Mouse (Mus musculus): Measurements from ENCODE around the gene Trpm1. TPM values are rescaled to one million over a fixed set of nuclear protein-coding genes. Genes with fewer than 3 reads are reported as not detected.

Trpm1 gene
- polyA plus RNA-seq, 1 experiment from 2014 or later, result not detected

- Histone ChIP-seq H3K4me1 (ENCODE audit: insufficient read depth, low read depth, low read length) (peaks cover 8% of the 10 kb centered on the region; the same call in 1 of the 2 replicates), H3K27me3 (replicated peaks; ENCODE audit: insufficient read depth, low read length) (no peaks in the 10 kb centered on the region), H3K9ac (replicated peaks; ENCODE audit: low read depth) (no peak overlapping the region), H3K4me3 (ENCODE audit: low read depth, low read length) (no peak overlapping the region), H3K9me3 (ENCODE audit: low read length) (no peaks in the 10 kb centered on the region), H3K36me3 (ENCODE audit: insufficient read depth, low read length) (no peaks in the 10 kb centered on the region), H3K4me2 (replicated peaks; ENCODE audit: low read depth, low read length) (no peak overlapping the region), H3K27ac (ENCODE audit: low read length) (no peak overlapping the region)
- no peak for TF ChIP-seq CTCF (IDR thresholded peaks at IDR 0.05)
- TF ChIP-seq EP300 (IDR thresholded peaks at IDR 0.05), result no peak
- ATAC-seq (peak; percentile 34), DNase-seq (ENCODE audit: low spot score) (peak; percentile 43)
- 51% methylated on average over 7 of the region's 7 CpGs for WGBS
Measured at GRCm38 (mm10) chr7:64161990-64162389, 8.4 kb downstream of the Trpm1 start.

- ATAC-seq, result no peak
- Histone ChIP-seq H3K27ac (ENCODE audit: low read length) (no peak overlapping the region), H3K27me3 (replicated peaks; ENCODE audit: insufficient read depth, low read length) (no peaks in the 10 kb centered on the region), H3K9me3 (ENCODE audit: low read length) (no peaks in the 10 kb centered on the region), H3K36me3 (ENCODE audit: insufficient read depth, low read length) (no peaks in the 10 kb centered on the region), H3K9ac (replicated peaks; ENCODE audit: low read depth) (no peak overlapping the region), H3K4me3 (ENCODE audit: low read depth, low read length) (no peak overlapping the region), H3K4me1 (ENCODE audit: insufficient read depth, low read depth, low read length) (peaks cover 4% of the 10 kb centered on the region; the same call in 1 of the 2 replicates), H3K4me2 (replicated peaks; ENCODE audit: low read depth, low read length) (no peak overlapping the region)
- DNase-seq (ENCODE audit: low spot score), result no peak
- 90% methylated on average over 3 of the region's 3 CpGs for WGBS
- no peak for TF ChIP-seq CTCF (IDR thresholded peaks at IDR 0.05)
- no peak for TF ChIP-seq EP300 (IDR thresholded peaks at IDR 0.05)
Measured at GRCm38 (mm10) chr7:64163086-64163485, 9.5 kb downstream of the Trpm1 start.

GRCm38 (mm10) chr7:64163890-64164289, 10.3 kb downstream of the Trpm1 start:
- Histone ChIP-seq H3K4me1 (ENCODE audit: insufficient read depth, low read depth, low read length) (peaks cover 4% of the 10 kb centered on the region; the same call in 1 of the 2 replicates), H3K4me3 (ENCODE audit: low read depth, low read length) (no peak overlapping the region), H3K36me3 (ENCODE audit: insufficient read depth, low read length) (no peaks in the 10 kb centered on the region), H3K9ac (replicated peaks; ENCODE audit: low read depth) (no peak overlapping the region), H3K27me3 (replicated peaks; ENCODE audit: insufficient read depth, low read length) (no peaks in the 10 kb centered on the region), H3K9me3 (ENCODE audit: low read length) (no peaks in the 10 kb centered on the region), H3K4me2 (replicated peaks; ENCODE audit: low read depth, low read length) (no peak overlapping the region), H3K27ac (ENCODE audit: low read length) (no peak overlapping the region)
- 82% methylated on average over 1 of the region's 1 CpGs for WGBS
- no peak for TF ChIP-seq EP300 (IDR thresholded peaks at IDR 0.05)
- no peak for TF ChIP-seq CTCF (IDR thresholded peaks at IDR 0.05)
- ATAC-seq, result no peak
- no peak for DNase-seq (ENCODE audit: low spot score)

- Histone ChIP-seq H3K27ac (ENCODE audit: low read length) (no peak overlapping the region), H3K27me3 (replicated peaks; ENCODE audit: insufficient read depth, low read length) (no peaks in the 10 kb centered on the region), H3K9ac (replicated peaks; ENCODE audit: low read depth) (no peak overlapping the region), H3K36me3 (ENCODE audit: insufficient read depth, low read length) (no peaks in the 10 kb centered on the region), H3K4me2 (replicated peaks; ENCODE audit: low read depth, low read length) (no peak overlapping the region), H3K4me1 (ENCODE audit: insufficient read depth, low read depth, low read length) (no peaks in the 10 kb centered on the region; the same call in 1 of the 2 replicates), H3K4me3 (ENCODE audit: low read depth, low read length) (no peak overlapping the region), H3K9me3 (ENCODE audit: low read length) (no peaks in the 10 kb centered on the region)
- ATAC-seq (peak; percentile 31), DNase-seq (ENCODE audit: low spot score) (peak; percentile 49)
- peak; percentile 81 for TF ChIP-seq CTCF (IDR thresholded peaks at IDR 0.05)
- no peak for TF ChIP-seq EP300 (IDR thresholded peaks at IDR 0.05)
- 58% methylated on average over 3 of the region's 3 CpGs for WGBS
Measured at GRCm38 (mm10) chr7:64164997-64165396, 11.4 kb downstream of the Trpm1 start.

GRCm38 (mm10) chr7:64166025-64166424, 12.4 kb downstream of the Trpm1 start:
- no peaks in the 10 kb centered on the region for H3K4me1 ChIP-seq (ENCODE audit: insufficient read depth, low read depth, low read length)
- ATAC-seq, result no peak
- H3K9ac ChIP-seq (replicated peaks; ENCODE audit: low read depth), result no peak overlapping the region
- 73% methylated on average over 3 of the region's 3 CpGs for WGBS
- H3K36me3 ChIP-seq (ENCODE audit: insufficient read depth, low read length), result no peaks in the 10 kb centered on the region
- TF ChIP-seq EP300 (IDR thresholded peaks at IDR 0.05), result no peak
- no peak for TF ChIP-seq CTCF (IDR thresholded peaks at IDR 0.05)
- no peak overlapping the region for H3K4me3 ChIP-seq (ENCODE audit: low read depth, low read length)
- peak overlapping the region; percentile 11 for H3K27ac ChIP-seq (ENCODE audit: low read length)
- H3K27me3 ChIP-seq (replicated peaks; ENCODE audit: insufficient read depth, low read length), result no peaks in the 10 kb centered on the region
- H3K4me2 ChIP-seq (replicated peaks; ENCODE audit: low read depth, low read length), result no peak overlapping the region
- no peaks in the 10 kb centered on the region for H3K9me3 ChIP-seq (ENCODE audit: low read length)
- no peak for DNase-seq (ENCODE audit: low spot score)

GRCm38 (mm10) chr7:64166724-64167123, 13.1 kb downstream of the Trpm1 start:
- Histone ChIP-seq H3K9me3 (ENCODE audit: low read length) (no peaks in the 10 kb centered on the region), H3K4me3 (ENCODE audit: low read depth, low read length) (no peak overlapping the region), H3K9ac (replicated peaks; ENCODE audit: low read depth) (no peak overlapping the region), H3K36me3 (ENCODE audit: insufficient read depth, low read length) (no peaks in the 10 kb centered on the region), H3K4me1 (ENCODE audit: insufficient read depth, low read depth, low read length) (no peaks in the 10 kb centered on the region), H3K27ac (ENCODE audit: low read length) (peak overlapping the region; percentile 11; the same call in 1 of the 2 replicates), H3K4me2 (replicated peaks; ENCODE audit: low read depth, low read length) (no peak overlapping the region), H3K27me3 (replicated peaks; ENCODE audit: insufficient read depth, low read length) (no peaks in the 10 kb centered on the region)
- DNase-seq (ENCODE audit: low spot score) (peak; percentile 89), ATAC-seq (peak; percentile 85)
- no peak for TF ChIP-seq CTCF (IDR thresholded peaks at IDR 0.05)
- TF ChIP-seq EP300 (IDR thresholded peaks at IDR 0.05), result 0 out of 2 replicates have a peak, but pooled peaks have one; percentile 16

GRCm38 (mm10) chr7:64179310-64179709, 25.7 kb downstream of the Trpm1 start:
- Histone ChIP-seq H3K9me3 (ENCODE audit: low read length) (no peaks in the 10 kb centered on the region), H3K4me2 (replicated peaks; ENCODE audit: low read depth, low read length) (no peak overlapping the region), H3K36me3 (ENCODE audit: insufficient read depth, low read length) (no peaks in the 10 kb centered on the region), H3K27ac (ENCODE audit: low read length) (no peak overlapping the region), H3K4me1 (ENCODE audit: insufficient read depth, low read depth, low read length) (no peaks in the 10 kb centered on the region), H3K9ac (replicated peaks; ENCODE audit: low read depth) (no peak overlapping the region), H3K4me3 (ENCODE audit: low read depth, low read length) (no peak overlapping the region), H3K27me3 (replicated peaks; ENCODE audit: insufficient read depth, low read length) (no peaks in the 10 kb centered on the region)
- peak; percentile 84 for ATAC-seq
- WGBS, result 70% methylated on average over 4 of the region's 4 CpGs
- TF ChIP-seq EP300 (IDR thresholded peaks at IDR 0.05) (peak; percentile 41; the same call in 1 of the 2 replicates), CTCF (IDR thresholded peaks at IDR 0.05) (peak; percentile 59)
- peak; percentile 72 for DNase-seq (ENCODE audit: low spot score)

All from lung, postnatal 0 days (tissue).